Mouse (Mus musculus) spleen, adult 12 weeks (tissue): ENCODE data around the gene Ptprr.

ENCODE experiments used
- DNase-seq: peaks from one replicate; pipeline ENCODE4 v3.0.0; 2022; ENCODE audit warnings: low spot score

The Ptprr gene

DNA sequence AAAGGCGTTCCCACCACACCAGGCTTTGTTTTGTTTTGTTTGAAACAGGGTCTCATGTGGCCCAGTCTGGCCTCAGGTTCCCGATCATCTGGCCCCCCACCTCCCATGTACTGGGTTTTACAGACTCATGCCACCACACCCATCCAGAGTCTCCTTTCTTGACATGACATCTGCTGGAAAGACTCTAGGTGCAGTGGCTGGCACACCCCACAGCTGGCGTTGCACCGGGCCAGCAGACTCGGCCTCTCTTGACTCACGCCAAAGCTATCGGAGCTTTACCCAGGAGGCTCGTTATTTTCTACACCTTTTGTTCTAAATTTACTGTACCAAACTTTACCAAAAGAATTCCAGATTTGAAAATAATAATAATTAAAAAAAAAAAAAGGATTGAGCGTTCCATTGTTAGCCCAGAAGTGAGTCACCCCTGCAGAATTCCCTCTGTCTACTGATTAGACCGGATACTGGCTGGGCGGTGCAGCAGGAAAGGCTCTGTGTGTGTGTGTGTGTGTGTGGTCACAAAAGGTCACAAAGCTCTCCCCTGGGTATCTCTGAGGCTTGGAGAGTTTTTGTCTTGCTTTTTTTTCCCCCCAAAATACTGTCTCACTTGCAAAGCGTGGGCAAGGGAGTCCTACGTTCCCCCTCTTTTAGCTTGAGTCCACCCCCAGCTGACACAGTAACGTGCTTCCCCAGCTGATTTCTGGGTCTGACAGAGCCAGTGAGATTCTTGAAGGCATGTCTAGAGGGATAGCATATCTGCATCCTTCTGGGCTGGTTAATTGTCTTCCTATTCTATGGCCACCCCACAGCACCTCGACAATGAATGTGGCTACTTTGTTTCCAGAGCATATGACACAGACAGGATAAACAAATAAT is 248.8 kb downstream of the Ptprr start:
- DNase-seq, result no peak

DNA sequence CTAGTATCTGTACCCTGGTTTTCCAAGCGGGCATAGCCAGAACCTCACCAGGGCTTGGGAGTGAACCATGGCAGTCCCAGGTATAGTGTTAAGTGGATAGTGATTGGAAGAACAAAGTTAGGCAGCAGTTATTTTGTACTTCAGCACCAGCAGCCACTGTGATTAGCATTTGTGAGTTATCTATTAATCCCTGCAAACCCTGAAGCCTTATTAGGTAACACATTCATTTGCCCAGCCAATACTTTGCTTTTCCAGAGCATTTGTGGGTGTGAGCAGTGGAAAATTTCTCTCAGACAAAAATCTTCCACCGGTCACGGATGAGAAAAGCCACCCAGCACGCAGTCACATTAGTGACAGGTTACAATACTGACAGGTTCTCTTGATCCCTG is 249.4 kb downstream of the Ptprr start:
- DNase-seq, result no peak

DNA sequence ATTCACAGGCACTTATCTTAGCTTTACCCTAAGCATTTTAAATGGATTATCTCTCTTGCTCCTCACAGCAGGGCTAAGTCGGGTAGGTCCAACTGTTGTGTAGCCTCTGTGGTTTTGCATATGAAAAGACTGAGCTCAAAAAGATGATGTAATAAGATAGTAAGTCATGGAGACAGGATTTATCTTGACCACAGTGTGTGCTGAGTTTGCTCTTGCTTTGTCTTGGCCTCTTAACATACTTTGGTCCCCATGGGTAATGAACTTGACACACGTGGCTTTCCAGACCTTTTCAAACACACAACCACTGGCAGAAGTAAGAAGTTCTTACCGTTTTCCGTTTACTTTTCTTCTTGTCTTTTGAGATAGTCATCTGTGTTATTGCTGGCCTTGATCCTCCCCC is 250.3 kb downstream of the Ptprr start:
- no peak for DNase-seq

DNA sequence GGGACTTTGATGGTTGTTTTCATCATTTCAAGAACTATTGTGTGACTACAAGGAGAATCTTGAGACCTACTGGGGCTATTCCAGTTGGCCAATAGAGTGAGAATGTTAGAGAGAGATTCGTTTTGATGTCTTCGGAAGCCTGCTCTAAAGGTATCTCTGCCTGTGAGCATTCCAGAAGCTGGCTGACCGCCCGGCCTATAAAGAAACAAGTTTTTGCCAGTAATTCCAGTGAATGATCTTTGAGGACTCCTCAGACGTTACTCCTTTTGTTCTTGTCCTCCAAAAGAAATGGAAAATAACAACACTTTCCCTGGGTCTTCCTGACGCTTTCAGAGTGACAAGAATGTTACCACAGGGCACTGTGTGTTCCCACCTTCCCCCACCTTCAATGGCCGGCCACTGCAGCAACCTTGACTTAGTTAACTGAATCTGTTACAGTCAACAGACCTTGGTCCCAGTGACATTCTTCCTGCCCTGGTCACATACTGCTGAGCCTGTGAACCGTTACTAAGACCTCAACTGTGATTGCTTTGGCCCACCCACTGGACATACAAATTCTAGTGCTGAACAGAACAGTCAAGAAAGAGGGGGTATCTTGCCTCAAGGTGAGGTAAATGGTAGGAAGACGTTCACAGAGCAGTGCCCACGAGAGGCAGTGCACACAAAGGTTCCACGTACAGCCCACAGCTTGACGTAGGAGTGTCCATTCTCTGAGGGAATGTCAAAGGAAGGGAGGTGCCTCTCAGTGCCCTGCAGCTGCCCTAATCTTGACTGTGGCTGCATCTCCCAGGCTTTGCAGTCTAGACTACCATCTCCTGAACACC is 252.8 kb downstream of the Ptprr start:
- no peak for DNase-seq

DNA sequence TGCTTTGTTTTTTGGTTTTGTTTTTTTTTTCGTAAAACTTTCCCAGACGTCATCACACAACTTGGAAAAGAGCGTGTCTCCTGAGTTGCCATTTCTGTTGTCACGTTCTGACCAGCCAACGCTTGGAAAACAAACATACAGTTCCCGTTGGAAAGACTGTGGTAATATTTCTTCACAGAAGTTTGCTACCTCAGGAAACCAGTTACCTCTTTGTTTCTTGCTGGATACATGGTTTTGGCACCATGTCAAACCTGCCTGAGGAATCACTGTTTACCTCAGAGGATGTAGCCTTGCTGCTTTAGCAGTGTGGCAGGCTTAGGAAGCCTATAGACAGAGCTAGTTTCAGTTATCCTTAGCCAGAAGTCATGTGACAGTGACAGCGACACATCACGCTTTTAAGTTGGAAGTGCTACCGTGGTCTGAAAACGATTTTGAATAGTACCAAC is 253.5 kb downstream of the Ptprr start:
- DNase-seq, result no peak

DNA sequence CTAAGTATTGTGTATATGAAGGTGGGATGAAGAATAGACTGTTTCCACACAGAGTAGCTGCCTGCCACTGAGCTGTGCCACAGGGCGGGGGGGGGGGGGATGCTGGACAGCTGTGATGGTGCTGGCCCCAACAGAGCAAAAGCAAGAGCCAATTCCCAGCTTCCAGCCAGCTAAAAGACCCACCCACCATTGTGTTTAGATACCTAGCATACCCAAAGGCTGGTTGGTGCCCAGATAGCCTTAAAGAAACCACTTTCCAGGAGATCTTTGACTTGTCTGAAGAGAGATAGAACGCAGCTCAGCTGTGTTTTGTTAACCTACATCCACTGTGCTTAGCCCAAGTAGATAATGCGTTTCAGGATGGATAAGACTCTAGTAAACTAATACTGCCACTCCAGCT is 254.1 kb downstream of the Ptprr start:
- DNase-seq, result no peak

DNA sequence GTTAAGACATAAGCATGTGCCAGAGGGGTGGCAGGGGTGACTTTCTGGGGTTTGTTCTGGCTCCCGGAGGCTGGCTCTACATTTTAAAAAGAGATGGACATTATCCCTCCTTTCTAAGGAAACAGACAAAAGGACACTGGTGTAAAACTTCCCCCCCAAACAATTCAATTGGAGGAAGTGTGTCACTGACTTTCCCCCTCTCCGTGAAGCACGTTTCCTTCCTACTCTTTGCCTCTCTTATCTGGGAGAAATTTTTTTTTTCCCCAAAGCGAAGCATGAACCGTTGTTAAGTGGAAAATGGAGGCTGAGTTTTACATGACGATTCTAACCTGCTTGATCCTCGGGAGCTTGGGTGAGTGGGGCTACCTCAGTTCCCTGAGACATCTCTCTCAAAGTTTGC is 257.3 kb downstream of the Ptprr start, which contains the start of gene Ptprb:
Gene Ptprb, plus strand, starts transcription at position 244 of the 400 bp plus-strand sequence.
- DNase-seq, result no peak

DNA sequence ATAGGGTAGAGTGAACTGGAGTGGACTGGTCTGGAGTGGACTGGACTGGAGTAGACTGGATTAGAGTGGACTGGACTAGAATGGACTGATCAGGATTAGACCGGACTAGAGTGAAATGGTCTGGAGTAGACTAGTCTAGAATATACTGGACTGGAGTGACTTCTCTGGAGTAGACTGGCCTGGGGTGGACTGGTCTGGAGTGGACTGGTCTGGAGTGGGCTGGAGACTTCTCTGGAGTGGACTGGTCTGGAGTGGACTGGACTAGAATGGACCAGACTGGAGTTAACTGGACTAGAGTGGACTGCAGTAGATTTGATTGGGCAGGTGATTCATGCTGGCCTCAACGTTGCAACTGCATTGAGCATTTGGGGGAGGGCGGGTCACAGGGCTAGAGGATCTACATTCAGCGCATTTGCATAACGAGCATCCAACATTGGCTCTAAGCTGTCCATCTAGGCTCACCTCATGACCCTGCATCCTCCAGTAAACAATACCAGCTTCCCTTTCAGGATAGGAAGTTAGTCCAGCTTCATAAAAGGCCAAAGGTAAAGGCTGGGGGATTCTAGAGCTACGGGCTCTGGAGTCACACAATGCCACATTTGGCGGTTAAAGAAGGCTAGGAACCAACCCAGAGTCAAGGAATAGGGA is 268.8 kb downstream of the Ptprr start:
- no peak for DNase-seq

DNA sequence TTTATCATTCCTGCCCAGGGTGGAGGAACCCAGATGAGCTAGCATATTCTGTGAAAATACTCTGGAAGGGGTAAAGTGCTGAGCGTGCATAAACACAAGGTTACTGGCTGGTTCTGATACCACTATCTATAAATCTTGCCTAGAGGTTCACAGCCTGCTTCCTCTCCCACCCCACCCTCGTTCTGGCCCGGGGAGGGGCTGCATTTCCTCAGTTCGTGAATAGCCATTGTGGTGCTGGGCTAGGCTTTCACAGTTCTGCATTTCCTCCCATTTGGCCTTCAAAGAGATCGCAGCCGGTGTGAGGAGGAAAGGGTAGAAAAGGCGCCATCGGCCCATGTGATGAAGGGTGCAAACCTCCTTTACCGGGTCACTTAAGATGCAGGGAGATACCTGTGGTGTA is 270.1 kb downstream of the Ptprr start:
- DNase-seq, result no peak

DNA sequence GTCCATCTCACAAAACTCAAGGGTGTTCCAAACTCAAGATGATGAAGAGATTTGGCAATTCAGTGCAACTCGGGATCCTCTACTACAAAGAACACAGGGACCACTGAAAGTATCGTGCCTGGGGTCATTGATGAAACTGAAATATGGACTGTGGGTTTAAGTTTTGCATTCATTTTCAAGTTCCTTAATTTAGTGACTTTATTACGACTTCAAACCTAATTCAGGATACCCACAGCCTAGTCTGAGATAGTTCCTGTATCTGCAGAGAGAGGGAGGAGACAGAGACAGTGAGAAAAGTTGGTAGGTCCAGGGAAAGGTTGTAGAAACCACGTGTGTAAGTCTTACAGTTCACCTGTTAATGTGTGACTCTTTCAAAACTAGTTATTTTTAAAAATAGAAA is 272.5 kb downstream of the Ptprr start:
- no peak for DNase-seq

DNA sequence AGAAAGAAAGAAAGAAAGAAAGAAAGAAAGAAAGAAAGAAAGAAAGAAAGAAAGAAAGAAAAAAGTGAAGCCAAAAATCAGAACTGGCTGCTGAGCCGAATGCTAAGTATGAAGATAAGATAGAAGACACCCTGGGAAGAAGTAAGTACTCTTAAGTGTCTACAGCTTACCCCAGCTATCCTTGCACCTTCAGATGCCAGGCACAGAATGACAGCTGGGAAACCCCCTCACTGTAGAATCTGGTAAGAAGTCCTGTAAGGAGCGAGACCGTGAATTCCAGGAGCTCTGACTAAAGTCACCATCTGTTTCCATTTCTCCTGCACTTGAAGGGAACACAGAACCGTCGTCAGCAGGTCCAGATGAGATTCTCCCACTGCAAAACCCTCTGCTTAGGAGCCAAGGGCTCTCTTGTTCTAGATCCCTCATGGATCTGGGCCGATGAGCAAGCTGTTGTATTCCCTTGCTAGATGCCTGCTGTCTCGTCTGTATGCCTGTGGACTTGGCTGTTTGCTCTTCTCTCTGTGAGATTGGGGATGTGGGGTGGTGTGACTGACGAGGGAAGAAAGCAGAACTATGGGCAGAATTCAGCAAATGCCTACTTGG is 273.2 kb downstream of the Ptprr start:
- DNase-seq, result no peak

DNA sequence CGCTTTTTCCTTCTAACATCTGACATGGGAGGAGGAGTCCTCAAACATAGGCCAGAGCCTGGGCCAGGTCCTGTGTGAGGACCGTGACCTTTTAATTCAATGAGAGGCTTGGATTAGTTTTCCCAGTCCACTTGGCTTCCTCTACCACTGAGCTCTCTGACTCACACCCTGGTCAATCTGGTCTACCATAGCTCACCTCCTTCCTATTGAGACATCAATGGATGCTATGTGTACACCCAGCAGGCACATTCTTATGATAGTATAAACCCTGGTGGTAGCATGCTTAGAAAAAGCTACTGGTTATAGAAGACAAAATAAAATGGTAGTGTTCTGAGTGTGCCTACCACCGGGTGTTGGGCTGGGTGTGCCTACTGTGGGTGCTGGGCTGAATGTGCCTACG is 278.4 kb downstream of the Ptprr start:
- DNase-seq, result no peak

DNA sequence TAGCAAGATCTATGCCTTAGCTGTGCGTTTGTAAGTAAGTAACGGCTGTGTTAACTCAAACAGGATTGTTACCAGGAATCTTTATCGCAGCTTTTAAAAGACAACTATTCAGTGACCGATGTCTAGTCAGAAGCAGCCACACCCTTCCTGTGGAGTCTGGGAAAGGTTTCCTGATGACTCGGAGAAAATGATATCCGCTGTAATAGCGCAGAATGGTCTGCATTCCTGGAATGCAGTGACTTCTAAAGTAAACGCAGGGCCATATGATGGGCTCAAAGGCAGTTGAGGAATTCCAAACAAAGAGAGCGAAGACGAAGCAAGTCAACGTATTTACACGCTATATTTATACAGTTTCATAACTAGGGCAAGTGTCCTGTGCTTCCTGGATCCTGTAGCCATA is 279.8 kb downstream of the Ptprr start:
- no peak for DNase-seq

DNA sequence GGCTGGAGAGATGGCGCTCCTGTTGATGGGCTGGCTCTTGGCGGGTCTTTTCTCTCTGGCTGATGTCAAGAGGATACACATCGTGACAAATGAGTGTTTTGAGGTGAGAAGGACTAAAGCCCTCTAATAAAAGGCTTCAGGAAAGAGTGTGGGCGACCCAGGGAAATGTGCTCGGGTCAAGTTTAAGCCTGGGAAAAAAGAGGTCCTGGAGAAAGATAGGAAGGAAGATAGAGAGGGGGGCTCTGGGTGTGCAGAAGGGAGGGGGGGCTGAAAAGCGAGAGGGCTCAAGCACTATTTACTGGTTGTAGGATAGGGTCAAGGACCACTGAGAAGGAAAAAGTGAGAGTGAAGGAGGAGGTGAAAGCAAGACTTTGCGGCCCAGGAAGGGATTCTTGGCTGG is 282.8 kb downstream of the Ptprr start:
- no peak for DNase-seq

DNA sequence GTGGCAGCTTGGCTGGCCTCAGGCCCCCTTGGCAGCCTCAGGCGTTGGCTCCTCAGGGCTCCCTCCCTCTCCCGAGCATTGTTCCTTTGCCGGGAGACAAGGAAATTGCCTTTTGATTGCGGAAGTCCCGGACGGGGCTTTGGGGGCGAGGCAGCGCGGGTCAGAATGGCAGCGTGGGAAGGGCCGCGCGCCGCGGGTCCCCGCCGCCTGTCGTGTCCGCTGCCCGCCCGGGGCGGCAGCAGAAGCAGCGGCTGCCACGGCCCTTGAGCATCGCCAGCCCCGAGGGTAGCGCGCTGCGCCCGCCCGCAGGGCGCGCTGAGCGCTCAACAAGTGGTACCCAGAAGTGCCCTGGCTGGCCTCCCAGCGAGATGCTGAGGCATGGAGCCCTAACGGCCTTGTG is 283.2 kb downstream of the Ptprr start:
- no peak for DNase-seq

DNA sequence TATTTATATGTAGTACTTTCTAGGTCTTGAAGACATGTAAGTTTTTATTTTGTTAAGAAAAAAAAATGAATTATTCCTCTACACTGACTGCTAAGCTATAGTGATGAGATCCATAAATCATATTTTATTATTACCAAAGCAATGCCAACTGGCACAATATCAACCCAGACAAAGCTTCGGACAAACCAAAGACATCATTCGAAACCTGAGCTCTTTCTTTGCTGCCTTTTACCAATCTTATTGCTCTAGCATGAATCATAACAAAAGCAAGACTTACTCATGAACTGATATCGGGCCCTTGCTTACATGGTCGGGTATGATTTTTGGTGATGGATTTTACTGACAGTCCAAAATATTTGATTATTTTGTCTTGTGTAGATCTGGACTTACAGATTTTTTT is 286.3 kb downstream of the Ptprr start:
- no peak for DNase-seq

DNA sequence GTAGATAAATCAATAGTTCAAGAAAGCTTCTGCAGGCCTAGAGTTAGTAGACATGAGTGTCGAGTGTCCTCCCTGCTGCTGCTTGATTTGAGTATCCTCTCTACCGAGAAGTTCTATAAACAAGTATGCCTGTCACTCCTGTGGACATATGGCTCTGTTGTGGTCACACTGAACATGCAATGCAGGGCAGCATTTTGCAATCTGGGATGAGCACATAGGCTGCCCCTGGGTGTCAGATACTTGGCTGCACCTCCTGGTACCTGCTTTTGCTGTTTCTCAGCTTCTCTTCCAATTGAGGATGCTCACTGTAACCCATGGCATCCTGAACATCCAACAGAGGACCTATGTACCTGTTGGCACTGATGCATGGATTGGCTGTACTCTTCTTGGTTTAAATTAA is 291.4 kb downstream of the Ptprr start:
- no peak for DNase-seq

DNA sequence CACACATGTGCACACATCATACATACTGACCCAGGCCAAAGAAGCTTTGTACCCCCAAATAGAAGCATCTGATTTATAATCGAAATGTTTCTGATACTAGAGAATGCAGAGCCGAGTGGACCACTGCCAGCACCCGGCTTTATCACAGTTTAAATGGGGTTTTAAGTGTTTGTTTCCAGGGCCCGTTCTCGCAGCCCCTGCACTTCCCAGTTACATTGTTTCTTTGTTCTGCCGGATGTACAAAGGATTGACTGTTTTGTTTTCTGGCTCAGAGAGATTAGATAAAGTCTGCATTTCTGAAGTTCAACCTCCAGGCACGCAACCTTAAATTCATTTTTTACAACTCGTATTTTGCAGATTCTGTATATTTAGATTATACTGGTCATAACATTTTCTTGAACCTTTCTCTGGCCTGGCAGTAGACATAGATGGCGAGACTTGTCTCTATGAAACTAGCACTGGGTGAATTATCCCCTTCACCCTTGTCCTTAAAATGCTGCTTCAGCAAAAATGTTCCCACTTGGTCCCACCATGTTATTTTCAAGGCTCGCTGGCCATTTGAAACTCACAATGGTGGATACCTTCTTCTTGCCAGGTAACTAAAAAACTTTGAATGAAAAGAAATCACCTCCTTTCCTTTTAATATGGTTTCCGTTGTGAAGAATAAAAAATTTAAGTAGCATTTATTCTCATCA is 292.6 kb downstream of the Ptprr start:
- no peak for DNase-seq

DNA sequence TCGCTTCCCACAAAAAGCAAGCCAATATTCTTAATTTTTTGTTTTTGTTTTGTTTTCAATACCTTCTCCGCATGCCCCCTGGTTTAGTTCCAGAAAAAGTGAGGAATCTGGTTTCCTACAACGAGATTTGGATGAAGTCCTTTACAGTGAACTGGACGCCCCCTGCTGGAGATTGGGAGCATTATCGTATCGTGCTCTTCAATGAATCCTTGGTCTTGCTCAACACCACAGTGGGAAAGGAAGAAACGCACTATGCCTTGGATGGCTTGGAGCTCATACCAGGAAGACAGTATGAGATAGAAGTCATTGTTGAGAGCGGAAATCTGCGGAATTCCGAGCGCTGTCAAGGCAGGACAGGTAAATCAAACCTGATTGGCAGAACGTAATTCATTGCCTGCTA is 301.2 kb downstream of the Ptprr start:
- DNase-seq, result no peak
